Mouse (Mus musculus) midbrain, postnatal 0 days (tissue): ENCODE data around the gene Gnpat. TPM values are rescaled to one million over a fixed set of nuclear protein-coding genes. Genes with fewer than 3 reads are reported as not detected.

Source experiments
- ATAC-seq: fragments of 200-750 bp; cut with Nextera tagmentation; 2 replicates; pipeline ENCODE4 v1.8.0; 2017; ENCODE audit warnings: moderate number of reproducible peaks, mild to moderate bottlenecking, moderate TSS enrichment, moderate library complexity; ENCODE audit not compliant: low FRiP score
- DNase-seq: peaks from one replicate; pipeline ENCODE4 v3.0.0-alpha.2; 2015; ENCODE audit warnings: low spot score
- H3K27ac ChIP-seq: fragments of 300-500 bp; sonication (generic); 2 replicates; pipeline ENCODE4 v1.5.1; 2014; ENCODE audit warnings: low read depth, mild to moderate bottlenecking, low read length, mixed read lengths
- H3K27me3 ChIP-seq: fragments of 300-500 bp; sonication (generic); 2 replicates; pipeline ENCODE4 v1.6.1; 2014; ENCODE audit warnings: low read length, control low read depth, mixed read lengths; ENCODE audit not compliant: insufficient read depth
- H3K36me3 ChIP-seq: fragments of 300-500 bp; sonication (generic); 2 replicates; pipeline ENCODE4 v1.6.1; 2014; ENCODE audit warnings: low read length, control low read depth, mixed read lengths; ENCODE audit not compliant: insufficient read depth
- H3K4me1 ChIP-seq: fragments of 300-500 bp; sonication (generic); 2 replicates; pipeline ENCODE4 v1.6.1; 2014; ENCODE audit warnings: mild to moderate bottlenecking, control low read depth, antibody characterized with exemption, low read length, mixed read lengths; ENCODE audit not compliant: insufficient read depth
- H3K4me2 ChIP-seq: fragments of 300-500 bp; sonication (generic); 2 replicates; pipeline ENCODE4 v1.6.1; 2014; ENCODE audit warnings: low read depth, mild to moderate bottlenecking, low read length, mixed read lengths; ENCODE audit not compliant: poor library complexity, severe bottlenecking
- H3K4me3 ChIP-seq: fragments of 300-500 bp; sonication (generic); 2 replicates; pipeline ENCODE4 v1.5.1; 2014; ENCODE audit warnings: low read depth, mild to moderate bottlenecking, low read length, moderate library complexity
- H3K9ac ChIP-seq: fragments of 300-500 bp; sonication (generic); replicated peaks from 2 replicates; pipeline ENCODE4 v1.6.1; 2014; ENCODE audit warnings: mild to moderate bottlenecking, low read length, moderate library complexity, mixed read lengths; ENCODE audit not compliant: poor library complexity, severe bottlenecking
- H3K9me3 ChIP-seq: fragments of 300-500 bp; sonication (generic); 2 replicates; pipeline ENCODE4 v1.6.1; 2016; ENCODE audit warnings: low read length, control low read depth
- CTCF ChIP-seq: IDR thresholded peaks from 2 replicates; pipeline ENCODE4 v1.5.1; 2016; ENCODE audit warnings: antibody characterized with exemption, mild to moderate bottlenecking
- WGBS: fragments of 180-500 bp; shearing (Covaris S2); extraction: QIAGEN DNeasy Blood & Tissue Kit; methylation state at CpG from one replicate; pipeline ENCODE4 v1.1.7; 2014; 5-methylcytosine and 5-hydroxymethylcytosine counted together
- polyA plus RNA-seq: library from polyadenylated mRNA; unstranded; fragments of >200 nt; fragmentation: Nextera tagmentation; extraction: Ambion mirVana; gene quantifications from 2 replicates; pipeline ENCODE4 v1.2.1, GENCODE M21; 2015
- total RNA-seq: library from RNA; depleted of rRNA; stranded (reverse); fragments of >200 nt; gene quantifications from 2 replicates; pipeline ENCODE4 v1.2.3, GENCODE M21; 2014

Gene Gnpat
- total and polyA plus RNA-seq, 2 experiments from 2014 or later, result 45.1 to 48.2 TPM

DNA sequence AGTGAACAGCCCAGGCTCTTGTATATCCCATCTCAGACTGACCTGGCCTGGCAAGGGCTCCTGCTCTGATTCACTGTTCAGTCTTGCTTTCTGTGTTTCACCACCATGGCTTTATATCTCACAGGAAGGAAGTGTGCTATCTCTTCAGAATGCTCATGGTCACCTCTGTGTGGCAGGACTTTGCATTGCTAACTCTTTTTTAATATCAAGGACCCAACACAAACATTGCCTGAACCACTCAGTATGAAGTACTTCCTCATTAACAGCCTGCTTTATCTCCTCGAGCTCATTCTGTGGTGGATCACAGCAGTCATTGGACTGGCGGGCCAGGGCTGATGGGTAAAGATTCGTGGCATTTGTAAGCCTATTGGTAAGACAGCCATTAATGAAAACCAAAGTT, 3.8 kb downstream of the Gnpat start:
- Histone ChIP-seq H3K9me3 (no peaks in the 10 kb centered on the region), H3K36me3 (peaks cover 9% of the 10 kb centered on the region; the same call in 1 of the 2 replicates), H3K4me2 (no peak overlapping the region), H3K4me3 (no peak overlapping the region), H3K27ac (no peak overlapping the region), H3K4me1 (peaks cover 4% of the 10 kb centered on the region; the same call in 1 of the 2 replicates), H3K27me3 (no peaks in the 10 kb centered on the region), H3K9ac (no peak overlapping the region)
- DNase-seq, result no peak
- TF ChIP-seq CTCF, result no peak
- ATAC-seq, result no peak
- WGBS, result 83% methylated on average over 3 of the region's 3 CpGs

DNA sequence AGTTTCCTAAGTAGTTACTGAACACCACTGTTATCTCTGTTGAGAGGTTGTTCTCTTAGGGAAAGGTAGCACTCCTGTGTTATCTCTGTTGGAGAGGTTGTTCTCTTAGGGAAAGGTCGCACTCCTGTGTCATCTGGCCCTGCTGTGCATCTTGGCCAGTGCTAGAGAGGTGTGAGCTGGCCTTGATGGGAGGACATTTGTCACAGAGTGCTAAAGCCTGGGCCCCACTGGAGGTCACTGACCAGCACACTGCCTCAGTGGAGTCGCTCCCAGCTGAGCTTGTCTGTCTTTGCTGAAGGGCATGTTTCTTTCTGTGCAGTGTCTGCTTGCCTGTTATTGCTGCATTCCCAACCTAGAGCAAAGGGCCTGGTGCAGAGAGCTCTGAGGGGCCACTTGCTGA, 4.3 kb downstream of the Gnpat start:
- TF ChIP-seq CTCF, result no peak
- Histone ChIP-seq H3K36me3 (peaks cover 13% of the 10 kb centered on the region), H3K9me3 (no peaks in the 10 kb centered on the region), H3K4me1 (peaks cover 4% of the 10 kb centered on the region; the same call in 1 of the 2 replicates), H3K27ac (no peak overlapping the region), H3K4me3 (no peak overlapping the region), H3K9ac (no peak overlapping the region), H3K4me2 (no peak overlapping the region), H3K27me3 (no peaks in the 10 kb centered on the region)
- ATAC-seq (no peak), DNase-seq (no peak)
- 96% methylated on average over 2 of the region's 2 CpGs for WGBS

DNA sequence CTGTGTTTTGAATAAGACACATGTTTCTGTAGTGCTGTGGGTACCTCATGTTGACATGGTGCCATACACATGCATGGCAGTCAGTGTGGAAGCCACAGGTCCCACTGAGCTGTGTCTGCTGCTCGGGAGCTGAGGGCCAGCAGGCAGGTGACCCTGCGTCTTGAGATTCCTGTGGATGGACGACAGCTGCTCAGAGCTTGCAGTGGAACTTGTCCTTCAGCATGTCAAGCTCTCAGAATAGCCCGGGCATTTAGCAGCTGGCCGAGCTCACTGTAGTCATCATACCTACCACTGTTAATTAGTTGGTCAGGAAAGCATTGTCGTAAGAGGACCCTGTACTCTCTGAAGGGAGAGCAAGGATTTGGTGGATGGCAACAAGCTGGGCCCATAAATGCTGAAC, 6.9 kb downstream of the Gnpat start:
- no peak for ATAC-seq
- DNase-seq, result no peak
- Histone ChIP-seq H3K4me3 (no peak overlapping the region), H3K4me2 (no peak overlapping the region), H3K36me3 (peaks cover 38% of the 10 kb centered on the region), H3K27ac (no peak overlapping the region), H3K9me3 (no peaks in the 10 kb centered on the region), H3K27me3 (no peaks in the 10 kb centered on the region), H3K9ac (no peak overlapping the region), H3K4me1 (no peaks in the 10 kb centered on the region)
- WGBS, result 90% methylated on average over 6 of the region's 6 CpGs
- TF ChIP-seq CTCF, result no peak

DNA sequence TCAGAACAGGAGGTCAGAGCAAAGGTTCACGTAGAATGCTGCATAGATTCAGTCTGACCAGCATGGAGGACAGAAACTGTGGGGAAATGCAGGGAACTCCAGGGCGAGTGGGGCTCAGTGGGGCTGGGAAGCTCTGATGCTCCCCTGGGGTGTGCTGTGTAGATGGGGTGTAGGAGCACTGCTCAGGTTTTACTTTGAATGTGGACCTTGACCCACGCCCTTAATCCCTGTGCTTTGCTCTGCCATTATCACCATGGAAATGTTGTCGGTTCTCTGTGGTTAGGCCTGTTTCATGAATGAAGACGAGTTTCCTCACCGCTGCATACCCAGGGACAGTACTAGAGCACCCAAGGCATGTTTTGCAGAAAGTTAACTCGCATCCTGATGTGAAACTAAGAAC, 8.6 kb downstream of the Gnpat start:
- Histone ChIP-seq H3K27me3 (no peaks in the 10 kb centered on the region), H3K4me1 (no peaks in the 10 kb centered on the region), H3K4me3 (no peak overlapping the region), H3K27ac (no peak overlapping the region), H3K9me3 (no peaks in the 10 kb centered on the region), H3K9ac (no peak overlapping the region), H3K4me2 (no peak overlapping the region), H3K36me3 (peaks cover 48% of the 10 kb centered on the region)
- no peak for ATAC-seq
- DNase-seq, result no peak
- TF ChIP-seq CTCF, result no peak
- WGBS, result 95% methylated on average over 7 of the region's 7 CpGs

DNA sequence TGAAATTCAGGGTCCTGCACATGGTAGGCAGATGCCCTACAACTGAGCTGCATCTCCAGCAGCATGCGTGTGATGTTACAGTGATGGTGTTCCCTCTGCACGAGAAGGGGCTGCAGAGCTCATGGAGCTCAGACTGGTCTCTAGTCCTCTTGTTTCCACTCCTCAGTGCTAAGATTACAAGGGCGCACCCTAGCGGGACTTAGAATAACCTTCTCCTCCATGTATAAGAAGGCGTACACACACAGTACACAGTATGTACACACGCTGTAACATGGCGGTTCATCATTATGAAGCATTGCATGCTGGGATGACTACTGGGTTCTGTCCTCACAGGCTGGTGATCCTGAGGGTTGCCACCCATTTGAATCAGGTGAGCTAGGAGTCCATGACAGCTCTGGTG, 9.2 kb downstream of the Gnpat start:
- no peak for DNase-seq
- H3K36me3 ChIP-seq, result peaks cover 53% of the 10 kb centered on the region
- 95% methylated on average over 7 of the region's 7 CpGs for WGBS
- H3K4me2 ChIP-seq, result no peak overlapping the region
- TF ChIP-seq CTCF, result no peak
- H3K27me3 ChIP-seq, result no peaks in the 10 kb centered on the region
- no peak overlapping the region for H3K27ac ChIP-seq
- ATAC-seq, result no peak
- no peaks in the 10 kb centered on the region for H3K9me3 ChIP-seq
- no peak overlapping the region for H3K9ac ChIP-seq
- H3K4me1 ChIP-seq, result no peaks in the 10 kb centered on the region
- H3K4me3 ChIP-seq, result no peak overlapping the region

DNA sequence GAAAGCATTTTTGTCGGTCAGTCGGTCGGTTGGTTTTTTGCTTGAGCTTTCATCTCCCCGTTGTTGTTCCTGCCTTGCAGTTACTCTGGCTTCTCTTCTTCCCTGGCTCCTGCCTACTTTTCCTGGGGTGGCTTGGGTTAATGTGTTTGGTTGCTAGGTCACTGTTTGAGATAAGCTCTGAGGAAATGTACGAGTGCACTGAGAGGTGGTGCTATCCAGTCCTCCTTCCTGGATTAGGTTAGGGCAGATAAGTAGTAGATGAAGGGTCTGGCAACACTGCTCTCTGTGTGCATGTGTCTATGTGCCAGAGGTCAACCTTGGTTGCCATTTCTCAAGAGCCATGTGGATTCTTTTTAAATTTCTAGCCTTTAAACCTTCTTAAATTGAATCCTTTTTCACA, 9.9 kb downstream of the Gnpat start:
- DNase-seq (no peak), ATAC-seq (no peak)
- TF ChIP-seq CTCF, result no peak
- WGBS, result 97% methylated on average over 5 of the region's 5 CpGs
- H3K36me3 ChIP-seq, result peaks cover 54% of the 10 kb centered on the region
- H3K27ac ChIP-seq, result no peak overlapping the region
- H3K9me3 ChIP-seq, result no peaks in the 10 kb centered on the region
- no peaks in the 10 kb centered on the region for H3K4me1 ChIP-seq
- no peak overlapping the region for H3K4me2 ChIP-seq
- H3K9ac ChIP-seq, result no peak overlapping the region
- H3K4me3 ChIP-seq, result no peak overlapping the region
- H3K27me3 ChIP-seq, result no peaks in the 10 kb centered on the region

GRCm38 (mm10) chr8:124878141-124878540, 15.3 kb downstream of the Gnpat start:
- TF ChIP-seq CTCF, result no peak
- H3K9ac ChIP-seq, result no peak overlapping the region
- 95% methylated on average over 5 of the region's 5 CpGs for WGBS
- DNase-seq (no peak), ATAC-seq (no peak)
- H3K4me1 ChIP-seq, result no peaks in the 10 kb centered on the region
- no peak overlapping the region for H3K4me3 ChIP-seq
- peaks cover 80% of the 10 kb centered on the region for H3K36me3 ChIP-seq
- H3K4me2 ChIP-seq, result no peak overlapping the region
- H3K9me3 ChIP-seq, result no peaks in the 10 kb centered on the region
- no peaks in the 10 kb centered on the region for H3K27me3 ChIP-seq
- no peak overlapping the region for H3K27ac ChIP-seq
